Mouse (Mus musculus) midbrain, embryonic 13.5 days (tissue): ENCODE data around the gene Nek3. TPM values are rescaled to one million over a fixed set of nuclear protein-coding genes. Genes with fewer than 3 reads are reported as not detected.

Experiments
- ATAC-seq: fragments of 200-750 bp; cut with Nextera tagmentation; 2 replicates; pipeline ENCODE4 v1.8.0; 2017; ENCODE audit warnings: mild to moderate bottlenecking, moderate TSS enrichment, moderate library complexity
- H3K27ac ChIP-seq: fragments of 300-500 bp; sonication (generic); 2 replicates; pipeline ENCODE4 v1.5.1; 2015; ENCODE audit warnings: inconsistent platforms, mild to moderate bottlenecking, moderate library complexity
- H3K27me3 ChIP-seq: fragments of 300-500 bp; sonication (generic); 2 replicates; pipeline ENCODE4 v1.6.1; 2015; ENCODE audit warnings: mild to moderate bottlenecking, inconsistent platforms
- H3K36me3 ChIP-seq: fragments of 300-500 bp; sonication (generic); 2 replicates; pipeline ENCODE4 v1.6.1; 2015; ENCODE audit warnings: mild to moderate bottlenecking, inconsistent platforms
- H3K4me1 ChIP-seq: fragments of 300-500 bp; sonication (generic); replicated peaks from 2 replicates; pipeline ENCODE4 v1.6.1; 2015; ENCODE audit warnings: inconsistent platforms
- H3K4me2 ChIP-seq: fragments of 300-500 bp; sonication (generic); replicated peaks from 2 replicates; pipeline ENCODE4 v1.6.1; 2015; ENCODE audit warnings: moderate library complexity, mild to moderate bottlenecking, inconsistent platforms
- H3K4me3 ChIP-seq: fragments of 300-500 bp; sonication (generic); replicated peaks from 2 replicates; pipeline ENCODE4 v1.5.1; 2015; ENCODE audit warnings: mild to moderate bottlenecking, inconsistent platforms
- H3K9ac ChIP-seq: fragments of 300-500 bp; sonication (generic); replicated peaks from 2 replicates; pipeline ENCODE4 v1.6.1; 2015; ENCODE audit warnings: mild to moderate bottlenecking, inconsistent platforms
- H3K9me3 ChIP-seq: fragments of 300-500 bp; sonication (generic); 2 replicates; pipeline ENCODE4 v1.6.1; 2016; ENCODE audit warnings: mild to moderate bottlenecking, inconsistent platforms
- WGBS: fragments of 180-500 bp; shearing (Covaris S2); methylation state at CpG from one replicate; pipeline ENCODE4 v1.1.7; 2015; 5-methylcytosine and 5-hydroxymethylcytosine counted together
- polyA plus RNA-seq: library from polyadenylated mRNA; unstranded; fragments of >200 nt; fragmentation: Nextera tagmentation; extraction: Ambion mirVana; gene quantifications from 2 replicates; pipeline ENCODE4 v1.2.1, GENCODE M21; 2015

The Nek3 gene
- polyA plus RNA-seq, 1 experiment from 2014 or later = 9.1 TPM

DNA sequence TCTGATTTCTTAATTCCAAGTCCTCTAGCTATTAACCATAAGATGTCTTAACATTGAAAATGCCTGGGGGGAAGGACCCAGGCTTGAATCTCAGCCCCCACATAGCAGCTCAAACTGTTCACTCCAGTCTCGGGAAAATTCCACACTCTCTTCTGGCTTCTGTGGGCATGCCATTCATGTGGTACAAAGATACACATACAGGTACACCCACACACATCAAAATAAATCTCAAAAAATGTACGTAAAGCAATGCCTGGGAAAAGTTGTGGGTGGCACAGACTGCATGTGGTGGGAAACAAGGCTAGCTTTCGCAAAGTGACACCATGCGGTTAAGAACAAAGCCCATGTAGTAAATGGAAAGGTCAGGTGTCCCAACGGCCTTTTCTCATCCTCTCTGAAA lies 2.9 kb upstream of the Nek3 start:
- peaks cover 8% of the 10 kb centered on the region; the same call in 1 of the 2 replicates for H3K4me1 ChIP-seq
- H3K27me3 ChIP-seq = no peaks in the 10 kb centered on the region
- WGBS = 91% methylated on average over 5 of the region's 5 CpGs
- H3K36me3 ChIP-seq = peaks cover 19% of the 10 kb centered on the region
- no peak overlapping the region for H3K4me3 ChIP-seq
- no peak overlapping the region for H3K4me2 ChIP-seq
- ATAC-seq = no peak
- H3K9me3 ChIP-seq = no peaks in the 10 kb centered on the region
- no peak overlapping the region for H3K27ac ChIP-seq
- no peak overlapping the region for H3K9ac ChIP-seq

DNA sequence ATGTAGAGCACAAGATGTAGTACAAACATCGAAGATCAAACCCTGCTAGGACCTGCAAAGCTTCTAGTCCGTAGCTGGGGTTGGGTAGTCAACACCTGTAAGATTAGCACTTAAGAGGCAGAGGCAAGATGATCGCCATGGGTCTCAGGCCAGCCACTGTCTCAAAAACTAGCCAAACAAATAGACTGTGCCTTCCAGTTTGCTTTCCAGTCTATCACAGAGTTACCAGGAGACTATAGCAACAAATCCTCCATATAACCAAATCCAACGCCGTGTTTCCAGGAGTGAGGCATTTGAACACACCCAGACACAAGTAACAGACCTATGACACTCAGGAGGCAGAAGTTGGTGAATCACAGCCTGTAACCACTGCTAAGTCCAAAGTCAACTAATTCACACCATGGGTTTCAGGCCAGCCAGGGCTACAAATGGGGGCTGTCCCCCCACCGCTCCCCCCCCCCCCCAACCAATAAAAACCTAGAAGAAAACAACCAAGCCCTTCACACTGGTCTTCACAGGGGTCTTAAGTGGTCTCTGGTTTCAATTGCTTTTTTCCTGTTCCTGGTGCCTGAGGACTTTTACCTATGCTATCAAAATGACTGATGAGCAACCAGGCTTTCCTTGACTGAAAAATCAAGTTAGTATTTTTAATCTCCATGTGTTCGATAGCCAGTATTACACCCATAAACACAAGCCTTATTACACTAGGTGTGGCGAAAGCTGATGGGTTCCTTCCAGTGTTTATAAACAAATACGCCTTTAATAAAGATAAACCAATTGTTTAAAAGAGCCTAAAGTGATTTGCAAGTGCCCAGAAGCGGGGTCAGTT lies 770 bp downstream of the Nek3 start:
- 59% methylated on average over 10 of the region's 10 CpGs for WGBS

DNA sequence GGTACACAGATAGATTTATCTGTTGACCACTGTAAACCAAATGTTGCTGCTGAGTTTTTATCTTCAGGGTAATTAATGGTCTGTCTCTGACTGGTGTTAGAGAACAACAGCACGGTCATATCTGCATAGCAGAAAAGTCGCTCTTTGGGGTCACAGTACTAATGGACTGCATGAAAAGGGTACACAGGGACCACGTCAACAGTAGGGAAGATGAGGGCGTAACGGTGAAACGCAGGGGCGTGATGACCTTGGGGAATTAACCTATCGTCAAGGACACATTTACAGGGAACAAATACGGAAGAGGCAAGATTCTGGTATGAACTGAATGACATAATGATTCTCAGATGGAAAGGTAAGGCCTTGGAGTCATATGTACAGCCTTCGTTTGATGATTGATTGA lies 1.8 kb downstream of the Nek3 start:
- no peak for ATAC-seq
- Histone ChIP-seq H3K36me3 (peaks cover 15% of the 10 kb centered on the region), H3K27me3 (no peaks in the 10 kb centered on the region), H3K9me3 (no peaks in the 10 kb centered on the region), H3K4me1 (peaks cover 8% of the 10 kb centered on the region; the same call in 1 of the 2 replicates), H3K27ac (no peak overlapping the region), H3K4me3 (no peak overlapping the region), H3K4me2 (no peak overlapping the region), H3K9ac (no peak overlapping the region)
- WGBS = 91% methylated on average over 10 of the region's 10 CpGs

More for the DNA sequence above, 770 bp downstream of the Nek3 start:
- peak overlapping the region; percentile 61 for H3K9ac ChIP-seq
- H3K27ac ChIP-seq = peak overlapping the region; percentile 85; the same call in 1 of the 2 replicates
- peaks cover 8% of the 10 kb centered on the region; the same call in 1 of the 2 replicates for H3K4me1 ChIP-seq
- H3K27me3 ChIP-seq = no peaks in the 10 kb centered on the region
- peak overlapping the region; percentile 57 for H3K4me2 ChIP-seq
- H3K4me3 ChIP-seq = peak overlapping the region; percentile 58
- no peaks in the 10 kb centered on the region for H3K9me3 ChIP-seq
- peak; percentile 51; the same call in 1 of the 2 replicates for ATAC-seq
- peaks cover 11% of the 10 kb centered on the region for H3K36me3 ChIP-seq

GRCm38 (mm10) chr8:22162206-22162605 lies 4.0 kb downstream of the Nek3 start:
- H3K27ac ChIP-seq = no peak overlapping the region
- ATAC-seq = no peak
- WGBS = 93% methylated on average over 8 of the region's 8 CpGs
- H3K27me3 ChIP-seq = no peaks in the 10 kb centered on the region
- peaks cover 8% of the 10 kb centered on the region; the same call in 1 of the 2 replicates for H3K4me1 ChIP-seq
- no peaks in the 10 kb centered on the region for H3K9me3 ChIP-seq
- no peak overlapping the region for H3K9ac ChIP-seq
- H3K36me3 ChIP-seq = peaks cover 10% of the 10 kb centered on the region
- H3K4me3 ChIP-seq = no peak overlapping the region
- H3K4me2 ChIP-seq = no peak overlapping the region

GRCm38 (mm10) chr8:22150345-22150663 lies 15.9 kb downstream of the Nek3 start:
- Histone ChIP-seq H3K4me3 (no peak overlapping the region), H3K36me3 (peaks cover 23% of the 10 kb centered on the region), H3K9me3 (no peaks in the 10 kb centered on the region), H3K4me1 (no peaks in the 10 kb centered on the region), H3K9ac (no peak overlapping the region), H3K27ac (no peak overlapping the region), H3K27me3 (no peaks in the 10 kb centered on the region), H3K4me2 (no peak overlapping the region)
- WGBS = 93% methylated on average over 3 of the region's 3 CpGs
- no peak for ATAC-seq

DNA sequence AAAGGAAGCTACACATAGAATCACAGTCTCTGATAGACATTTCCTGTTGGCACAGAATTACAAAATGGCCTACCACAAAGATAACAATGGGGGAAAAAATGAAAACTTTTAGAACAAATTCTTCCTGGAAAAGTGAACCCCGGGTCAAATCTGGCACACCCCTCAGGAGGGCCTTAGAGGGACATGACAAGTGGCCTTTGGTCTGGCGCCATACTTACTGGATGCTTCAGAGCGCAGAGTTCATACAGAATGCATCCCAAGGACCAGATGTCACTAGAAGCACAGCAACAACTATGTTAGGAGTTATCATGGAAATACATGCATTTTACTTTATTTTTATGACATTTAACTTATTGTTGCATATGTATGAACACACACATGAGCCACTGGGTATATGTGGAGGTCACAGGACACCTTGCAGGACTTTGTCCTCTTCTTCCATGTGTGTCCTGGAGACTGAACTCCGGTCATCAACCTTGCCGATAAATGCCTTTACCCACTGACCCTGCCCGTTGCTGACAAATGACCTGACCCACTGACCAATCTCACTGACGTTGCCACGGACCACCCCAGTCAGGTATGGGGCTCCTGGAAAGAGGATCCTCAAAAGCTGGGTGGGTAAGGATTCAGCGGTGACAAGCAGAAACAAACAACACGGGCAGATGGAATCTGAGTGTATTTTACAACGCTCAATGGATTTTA lies 16.4 kb downstream of the Nek3 start:
- ATAC-seq = no peak

GRCm38 (mm10) chr8:22148367-22148740 lies 17.9 kb downstream of the Nek3 start:
- no peak overlapping the region for H3K4me2 ChIP-seq
- H3K9me3 ChIP-seq = no peaks in the 10 kb centered on the region
- ATAC-seq = no peak
- H3K4me3 ChIP-seq = no peak overlapping the region
- WGBS = 90% methylated on average over 7 of the region's 7 CpGs
- peaks cover 24% of the 10 kb centered on the region for H3K36me3 ChIP-seq
- H3K27ac ChIP-seq = no peak overlapping the region
- H3K4me1 ChIP-seq = no peaks in the 10 kb centered on the region
- H3K27me3 ChIP-seq = no peaks in the 10 kb centered on the region
- no peak overlapping the region for H3K9ac ChIP-seq

More for the DNA sequence above, 16.4 kb downstream of the Nek3 start:
- H3K27me3 ChIP-seq = no peaks in the 10 kb centered on the region
- no peak overlapping the region for H3K27ac ChIP-seq
- no peaks in the 10 kb centered on the region for H3K4me1 ChIP-seq
- no peaks in the 10 kb centered on the region for H3K9me3 ChIP-seq
- no peak overlapping the region for H3K9ac ChIP-seq
- H3K36me3 ChIP-seq = peaks cover 19% of the 10 kb centered on the region
- WGBS = 89% methylated on average over 11 of the region's 11 CpGs
- H3K4me2 ChIP-seq = no peak overlapping the region
- no peak overlapping the region for H3K4me3 ChIP-seq

GRCm38 (mm10) chr8:22147706-22148366 lies 18.4 kb downstream of the Nek3 start:
- no peak for ATAC-seq
- H3K4me3 ChIP-seq = no peak overlapping the region
- no peaks in the 10 kb centered on the region for H3K4me1 ChIP-seq
- no peak overlapping the region for H3K9ac ChIP-seq
- H3K27me3 ChIP-seq = no peaks in the 10 kb centered on the region
- H3K9me3 ChIP-seq = no peaks in the 10 kb centered on the region
- H3K36me3 ChIP-seq = peaks cover 24% of the 10 kb centered on the region
- H3K27ac ChIP-seq = no peak overlapping the region
- no peak overlapping the region for H3K4me2 ChIP-seq
- 81% methylated on average over 9 of the region's 9 CpGs for WGBS

DNA sequence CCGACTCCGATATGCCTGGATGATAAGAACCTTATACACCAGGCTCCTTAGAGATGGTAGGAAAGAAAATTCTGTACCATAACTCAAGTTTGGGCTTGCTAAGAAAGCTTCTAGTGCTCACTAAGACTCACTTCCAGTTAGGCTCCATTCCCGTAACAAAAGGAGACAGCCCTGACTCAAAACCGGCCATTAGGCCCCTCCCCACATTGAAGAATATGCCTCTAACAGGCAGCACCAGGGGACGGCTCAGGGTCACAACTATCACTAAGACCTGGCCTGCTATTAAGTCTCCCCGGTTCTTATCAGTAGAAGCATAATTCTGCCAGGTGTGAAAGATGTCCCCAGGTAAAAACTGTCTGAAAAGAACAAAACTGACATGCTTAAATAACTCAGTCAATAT lies 20.4 kb downstream of the Nek3 start:
- WGBS = 82% methylated on average over 6 of the region's 6 CpGs
- Histone ChIP-seq H3K4me3 (no peak overlapping the region), H3K36me3 (peaks cover 27% of the 10 kb centered on the region), H3K9ac (no peak overlapping the region), H3K4me2 (no peak overlapping the region), H3K9me3 (no peaks in the 10 kb centered on the region), H3K27ac (no peak overlapping the region), H3K27me3 (no peaks in the 10 kb centered on the region), H3K4me1 (no peaks in the 10 kb centered on the region)
- ATAC-seq = no peak

- no peak overlapping the region for H3K4me3 ChIP-seq
- WGBS = 85% methylated on average over 1 of the region's 1 CpGs
Observed at GRCm38 (mm10) chr8:22143764-22144491, 22.3 kb downstream of the Nek3 start.

GRCm38 (mm10) chr8:22142592-22142991 lies 23.6 kb downstream of the Nek3 start:
- Histone ChIP-seq H3K36me3 (peaks cover 19% of the 10 kb centered on the region), H3K4me3 (no peak overlapping the region), H3K9me3 (no peaks in the 10 kb centered on the region), H3K27me3 (no peaks in the 10 kb centered on the region), H3K4me2 (no peak overlapping the region), H3K27ac (no peak overlapping the region), H3K9ac (no peak overlapping the region), H3K4me1 (no peaks in the 10 kb centered on the region)
- no peak for ATAC-seq
- WGBS = 76% methylated on average over 4 of the region's 4 CpGs

More at GRCm38 (mm10) chr8:22143764-22144491, 22.3 kb downstream of the Nek3 start:
- H3K36me3 ChIP-seq = peaks cover 31% of the 10 kb centered on the region
- no peaks in the 10 kb centered on the region for H3K9me3 ChIP-seq
- no peak for ATAC-seq
- no peaks in the 10 kb centered on the region for H3K27me3 ChIP-seq
- H3K4me1 ChIP-seq = no peaks in the 10 kb centered on the region
- no peak overlapping the region for H3K27ac ChIP-seq
- no peak overlapping the region for H3K9ac ChIP-seq
- H3K4me2 ChIP-seq = no peak overlapping the region
